Mouse (Mus musculus) small intestine, adult 2 months (tissue): Measurements from ENCODE around the gene Zbtb7b.

Experiments
- CTCF ChIP-seq: fragments of 200-500 bp; IDR thresholded peaks from 2 replicates; pipeline ENCODE4 v1.5.1; 2012; ENCODE audit warnings: low read depth, mild to moderate bottlenecking, control low read depth, inconsistent platforms, low read length, moderate library complexity, mixed read lengths; ENCODE audit not compliant: insufficient replicate concordance, insufficient read length; ENCODE audit errors: extremely low read depth
- POLR2A ChIP-seq: fragments of 200-500 bp; IDR thresholded peaks from 2 replicates; pipeline ENCODE4 v1.6.1; 2012; ENCODE audit warnings: low read depth, mild to moderate bottlenecking, control low read depth, inconsistent platforms, low read length, moderate library complexity

DNA sequence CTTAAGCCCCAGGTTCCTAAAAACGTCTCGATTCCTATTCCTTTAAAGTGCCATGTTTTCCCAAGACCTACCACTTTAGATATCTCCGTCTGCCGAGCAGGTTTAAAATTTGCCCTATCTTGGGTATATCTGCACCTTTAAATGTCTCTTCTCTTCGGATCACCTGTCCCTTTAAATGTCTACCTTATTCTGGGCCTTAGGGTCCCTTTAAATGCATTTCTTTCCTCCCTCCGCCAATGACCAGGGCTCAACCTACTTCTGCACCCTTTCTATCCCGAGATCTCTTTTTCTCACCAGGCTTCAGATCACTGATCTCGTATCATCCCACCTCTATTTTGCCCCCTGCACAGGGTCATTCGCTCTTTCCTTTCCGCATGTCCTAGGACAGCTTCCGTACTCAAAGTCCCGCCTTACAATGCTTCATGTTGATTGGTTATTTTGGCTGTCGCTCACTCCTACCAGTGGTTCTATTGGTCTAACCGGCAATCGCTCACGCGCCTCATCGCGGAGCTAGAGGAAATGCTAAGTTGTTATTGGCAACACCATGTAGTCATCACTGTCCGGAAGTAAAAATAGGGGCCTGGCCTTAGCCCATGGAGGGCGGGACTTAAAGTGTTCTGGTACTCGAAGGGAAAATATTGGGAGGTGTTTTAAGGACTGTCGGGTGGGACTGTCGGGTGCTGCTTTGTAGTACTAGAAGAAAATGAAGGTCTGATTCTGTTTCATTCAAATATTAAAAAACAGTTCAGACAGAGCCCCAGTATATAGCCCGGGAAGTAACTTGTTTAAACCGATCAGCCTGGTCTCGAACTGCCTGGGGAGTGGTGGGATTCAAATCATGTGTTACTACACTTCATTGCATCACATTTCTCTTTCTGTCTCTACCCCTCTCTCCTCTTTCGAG is 17.2 kb upstream of the Zbtb7b start, which contains the start of gene Flad1:
- TF ChIP-seq CTCF (no peak), POLR2A (no peak)
